Mouse (Mus musculus) lung, postnatal 0 days (tissue): ENCODE measurements at regions not wholly inside any gene's neighbourhood (a gene's known extent, or its start where the extent isn't known, plus 50 kb on each side); places are given as distances from the start of the nearest gene placed in this dataset.

Experiments
- CTCF ChIP-seq: IDR thresholded peaks from 2 replicates; pipeline ENCODE4 v1.5.1; 2016; ENCODE audit warnings: antibody characterized with exemption, mild to moderate bottlenecking
- EP300 ChIP-seq: IDR thresholded peaks from 2 replicates; pipeline ENCODE4 v1.6.1; 2016; ENCODE audit warnings: antibody characterized with exemption, mild to moderate bottlenecking, control low read depth

DNA sequence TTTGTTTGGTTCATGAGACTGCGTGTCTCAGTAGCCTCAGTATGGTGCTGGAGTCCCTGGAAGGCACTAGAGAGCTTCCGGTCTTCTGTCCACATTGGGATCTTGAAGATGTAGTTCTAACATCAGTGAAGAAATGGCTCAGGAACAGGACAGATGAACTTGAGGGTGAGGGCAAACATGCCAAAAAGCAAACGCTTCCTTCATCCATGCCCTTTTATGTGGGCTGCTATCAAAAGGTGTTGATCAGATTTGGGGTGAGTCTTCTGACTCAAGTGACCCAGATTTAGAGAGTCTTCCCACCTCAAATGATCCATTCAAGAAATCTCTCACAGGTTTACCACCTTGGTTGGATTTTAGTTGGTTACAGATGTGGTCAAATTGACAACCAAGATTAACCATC is 304.1 kb upstream of the Klf3 start:
- TF ChIP-seq CTCF (no peak), EP300 (no peak)
